Mouse (Mus musculus): ENCODE measurements around the gene Stau1.
"Not testable (repeated sequence)": the region's sequence is repeated elsewhere in the genome, so short reads cannot be mapped to it uniquely, and the experiment has no call there.

The Stau1 gene

DNA sequence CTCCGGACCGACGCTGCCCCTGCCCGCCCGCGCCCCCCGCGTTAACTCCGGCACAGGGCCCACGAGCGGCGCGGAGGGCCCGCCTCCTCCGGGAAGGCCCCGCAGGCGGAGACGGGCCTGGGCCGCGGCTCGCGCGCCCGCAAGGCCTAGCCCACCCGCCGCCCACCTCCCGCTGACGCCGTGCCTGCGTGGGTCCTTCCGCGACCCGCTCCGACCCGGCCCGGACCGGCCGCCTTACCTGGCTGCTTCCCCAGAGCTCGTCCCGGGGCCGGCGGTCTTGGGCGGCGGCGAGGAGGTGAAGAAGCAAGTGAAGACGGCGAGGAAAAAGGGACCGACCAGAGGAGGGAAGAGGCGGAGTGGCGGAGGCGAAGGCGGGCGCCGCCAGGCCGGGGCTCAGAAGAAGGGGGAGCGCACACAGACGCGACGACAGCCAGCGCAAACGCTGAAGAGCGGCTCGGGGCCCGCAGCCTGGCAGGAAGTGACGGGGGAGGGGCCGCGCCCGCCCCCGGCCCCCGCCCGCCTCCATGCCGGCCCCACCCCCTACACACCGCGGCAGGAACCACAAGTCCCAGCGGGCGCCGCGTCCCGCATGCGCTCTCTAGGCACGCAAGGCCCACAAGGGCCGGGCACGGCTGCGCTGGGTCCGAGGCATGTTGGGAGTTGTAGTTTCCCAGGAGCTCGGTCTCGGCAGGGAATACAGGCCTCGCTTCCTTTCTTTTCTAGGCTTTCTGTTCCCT is at the start of gene Stau1:
TSS of gene Stau1 (minus strand) at position 504 of the 737 bp plus-strand sequence.
- peak; percentile 99 for DNase-seq (ENCODE audit: low read depth)

DNA sequence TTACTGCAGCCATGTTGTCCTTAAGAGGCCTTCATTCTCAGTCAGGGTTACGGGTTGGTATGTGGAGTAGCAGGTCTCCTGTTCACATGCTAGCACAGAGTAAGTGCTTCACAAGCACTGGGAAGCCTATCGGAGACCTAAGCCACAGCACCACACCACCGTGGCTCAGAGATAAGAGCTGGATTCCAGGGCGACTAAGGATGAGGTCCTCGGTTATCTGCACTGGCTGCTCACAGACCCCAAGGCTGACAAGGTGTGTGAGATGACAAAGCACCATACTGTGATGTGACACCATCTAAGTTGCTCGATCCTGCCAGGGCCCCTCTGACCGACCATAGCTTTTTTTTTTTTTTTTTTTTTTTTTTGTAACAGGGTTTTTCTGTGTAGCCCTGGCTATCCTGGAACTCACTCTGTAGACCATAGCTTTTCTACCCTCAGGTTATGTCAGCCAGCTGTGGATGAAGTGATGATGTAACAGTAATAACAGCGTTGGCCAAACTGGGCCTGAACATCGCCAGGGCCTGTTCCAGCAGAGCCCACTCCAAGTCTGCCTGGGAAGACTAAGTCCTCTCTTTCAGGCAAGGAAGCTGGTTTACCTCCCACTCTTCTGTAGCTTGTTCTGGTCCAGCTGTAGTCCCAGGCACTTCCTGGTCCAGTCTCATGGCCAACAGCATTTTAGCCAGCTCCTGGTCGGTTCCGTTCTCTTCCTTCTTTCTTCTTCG is 47.5 kb upstream of the Stau1 start:
- DNase-seq (ENCODE audit: low read depth), result no peak

DNA sequence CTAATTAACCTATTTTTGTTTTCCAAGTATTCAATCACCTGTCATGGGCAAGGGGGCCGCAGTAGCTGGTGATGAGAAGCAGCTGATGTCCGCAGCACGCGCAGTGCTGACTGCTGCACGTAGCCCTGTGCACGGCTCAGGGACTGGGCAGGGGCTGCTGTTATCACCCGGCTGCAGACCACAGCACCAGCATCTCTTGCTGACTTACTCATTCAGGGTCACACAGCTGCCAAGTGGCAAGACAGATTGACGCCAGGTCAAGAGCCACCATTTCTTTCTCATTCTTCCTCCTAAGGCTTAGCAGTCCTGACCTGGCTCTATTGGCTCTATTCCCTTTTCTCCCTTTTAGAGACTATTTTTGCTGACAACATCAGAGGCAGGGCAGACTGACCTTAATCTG is 43.3 kb upstream of the Stau1 start:
- DNase-seq (ENCODE audit: low read depth), result no peak

DNA sequence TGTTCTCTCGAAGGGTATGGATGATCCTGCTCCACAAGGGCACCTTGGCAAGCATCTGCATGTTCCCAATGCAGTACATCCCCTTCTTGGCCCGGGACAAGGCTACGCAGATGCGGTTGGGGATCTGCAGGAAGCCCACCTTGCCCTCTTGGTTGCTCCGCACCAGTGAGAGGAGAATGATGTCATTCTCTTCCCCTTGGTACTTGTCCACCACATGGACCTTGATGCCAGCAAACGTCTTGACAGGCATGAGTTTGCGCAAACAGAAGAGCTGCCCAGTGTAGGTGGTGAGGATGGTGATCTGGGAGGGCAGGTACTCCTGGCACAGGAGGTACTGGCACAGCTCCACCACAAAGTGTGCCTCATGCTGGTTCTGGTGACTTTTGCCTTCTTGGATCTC is 42.6 kb upstream of the Stau1 start:
- DNase-seq (ENCODE audit: low read depth), result no peak

DNA sequence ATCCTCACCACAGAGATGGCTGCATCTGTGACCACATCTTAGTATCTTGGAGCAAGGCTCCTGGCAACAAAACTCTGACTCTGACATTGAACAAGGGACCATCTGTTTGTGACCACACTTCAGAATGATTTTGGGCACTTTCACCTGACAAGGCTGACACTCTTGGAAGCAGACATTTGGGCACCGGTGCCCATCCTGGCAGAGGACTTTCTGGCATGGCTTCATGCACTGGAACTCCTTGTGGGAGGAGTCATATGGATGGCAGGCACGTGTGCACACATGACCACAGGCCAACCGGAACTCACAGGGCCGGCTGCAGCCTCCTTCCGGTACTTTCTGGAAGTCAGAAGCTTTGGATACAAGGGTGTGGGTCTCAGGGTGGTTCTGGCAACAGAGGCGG is 42.2 kb upstream of the Stau1 start:
- DNase-seq (ENCODE audit: low read depth), result no peak

DNA sequence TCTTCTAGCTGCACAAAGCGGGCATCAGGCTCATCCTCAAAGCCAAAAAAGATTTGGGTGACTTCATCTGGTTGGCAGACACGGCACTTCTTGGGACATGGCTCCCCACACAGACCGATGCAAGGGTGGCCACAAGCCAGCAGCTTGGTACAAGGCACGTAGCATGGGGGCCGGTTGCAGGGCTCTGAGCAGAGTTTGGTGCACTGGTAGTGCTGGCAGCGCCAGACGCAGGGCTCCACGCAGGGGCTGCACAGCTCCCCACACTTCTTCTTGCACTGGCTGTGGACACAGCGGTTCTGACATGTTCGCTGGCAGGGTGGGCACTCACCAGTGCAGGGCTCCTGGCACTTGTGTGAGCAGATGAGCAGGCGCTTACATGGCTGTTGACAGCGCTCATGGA is 41.6 kb upstream of the Stau1 start:
- DNase-seq (ENCODE audit: low read depth), result no peak

DNA sequence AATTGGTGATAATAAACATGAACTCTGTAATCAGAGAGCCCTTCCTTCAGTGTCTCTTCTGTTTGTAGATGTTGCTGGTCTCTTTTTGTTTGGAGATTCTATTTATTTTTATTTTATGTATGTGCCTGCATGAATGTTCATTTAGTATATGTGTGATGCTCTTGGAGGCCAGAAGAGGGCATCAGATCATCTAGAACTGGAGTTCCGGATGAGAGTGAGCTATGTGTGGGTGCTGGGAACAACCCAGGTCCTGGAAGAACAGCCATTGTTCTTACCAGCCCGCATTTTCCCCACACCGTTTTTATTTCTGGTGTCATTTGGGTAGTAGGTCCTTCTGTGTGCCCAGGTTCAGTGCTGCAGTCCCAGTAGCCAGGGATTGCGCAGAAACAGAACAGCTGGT is 34.4 kb upstream of the Stau1 start:
- no peak for DNase-seq (ENCODE audit: low read depth)

DNA sequence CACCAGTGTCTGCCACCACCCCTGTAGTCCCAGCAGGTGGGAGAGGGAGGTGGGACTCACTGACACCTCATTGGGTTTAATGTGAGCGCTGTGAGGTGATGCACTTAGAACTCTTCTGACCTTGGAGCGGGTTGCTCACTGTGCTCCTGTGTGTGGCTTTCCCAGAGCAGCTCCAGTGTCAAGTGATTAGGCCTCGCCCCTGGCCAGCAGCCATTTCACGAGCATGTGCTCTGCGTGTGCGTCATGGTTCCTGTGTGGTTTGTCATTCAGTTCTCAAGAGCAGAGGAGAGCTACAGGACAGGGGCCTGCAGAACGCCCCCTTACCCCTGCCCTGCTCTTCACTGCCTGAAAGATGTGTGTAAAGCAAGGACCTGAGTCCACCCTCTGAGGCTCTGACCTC is 32.5 kb upstream of the Stau1 start:
- DNase-seq (ENCODE audit: low read depth), result peak; percentile 38

DNA sequence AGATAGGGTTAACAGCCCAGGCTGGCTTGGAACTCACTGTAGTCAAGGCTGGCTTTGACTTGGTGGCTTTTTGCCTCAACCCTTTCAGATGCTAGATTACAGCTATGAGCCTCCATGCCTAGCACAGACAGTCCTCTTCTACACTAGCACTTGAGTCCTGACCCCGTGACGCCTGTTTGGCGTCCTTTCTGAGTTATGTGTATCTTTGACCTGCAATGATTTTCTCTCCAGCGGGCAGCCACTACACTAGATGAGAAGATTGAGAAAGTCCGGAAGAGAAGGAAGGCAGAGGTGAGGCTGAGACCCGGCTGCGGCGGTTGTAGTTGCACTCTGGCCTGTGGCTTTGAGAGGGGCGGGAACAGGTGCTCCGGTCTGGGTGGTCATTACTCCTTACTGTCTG is 23.3 kb upstream of the Stau1 start:
- DNase-seq (ENCODE audit: low read depth), result no peak

DNA sequence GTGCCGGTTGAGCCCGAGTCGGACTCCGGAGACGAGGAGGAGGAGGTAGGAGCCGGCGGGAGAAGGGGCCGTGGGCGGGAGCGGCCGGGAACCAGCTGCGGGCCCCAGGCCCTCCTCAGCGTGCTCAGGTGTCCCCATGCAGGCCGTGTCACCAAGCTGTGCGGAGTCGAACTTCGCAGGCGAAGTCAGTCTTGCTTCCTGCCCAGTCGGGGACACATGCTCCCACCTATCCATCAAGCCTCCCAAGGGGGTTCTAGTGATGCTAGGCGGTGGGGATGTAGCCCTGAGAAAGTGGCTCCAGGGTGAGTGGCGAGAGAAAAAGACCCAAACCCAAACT is 19.3 kb upstream of the Stau1 start:
- DNase-seq (ENCODE audit: low read depth), result no peak

DNA sequence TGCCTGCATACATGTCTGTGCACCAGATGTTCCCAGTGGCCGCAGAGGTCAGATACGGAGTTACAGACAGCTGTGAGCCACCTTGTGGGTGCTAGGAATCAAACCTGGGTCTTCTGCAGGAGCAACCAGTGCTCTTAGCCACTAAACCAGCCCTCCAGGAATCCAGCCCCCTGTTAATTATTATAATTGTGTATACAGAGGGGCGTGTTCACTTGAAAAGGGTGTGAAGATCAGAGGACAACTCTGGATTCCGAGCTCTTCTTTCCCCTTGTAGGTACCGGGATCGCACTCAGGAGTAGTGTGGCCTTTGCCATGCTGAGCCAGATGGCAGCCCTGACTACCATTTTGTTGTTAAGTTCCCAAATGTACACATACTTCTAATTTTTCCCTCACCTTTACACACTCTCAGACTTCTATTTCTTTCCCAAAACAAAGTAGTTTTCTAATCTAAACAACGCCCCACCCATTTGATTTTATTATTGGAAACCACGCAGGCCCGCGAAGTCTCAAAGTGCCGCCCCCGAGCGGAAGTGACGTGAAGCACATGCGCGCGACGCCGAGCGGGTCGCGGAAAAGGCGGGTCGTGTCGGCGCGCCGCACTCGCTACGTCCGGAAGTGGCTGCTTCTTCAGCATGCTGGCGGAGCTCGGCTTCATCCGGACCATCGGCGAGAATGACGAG is 18.7 kb upstream of the Stau1 start, which contains the start of gene Ddx27:
TSS of gene Ddx27 (plus strand) at position 492 of the 680 bp plus-strand sequence.
- DNase-seq (ENCODE audit: low read depth), result peak; percentile 96

DNA sequence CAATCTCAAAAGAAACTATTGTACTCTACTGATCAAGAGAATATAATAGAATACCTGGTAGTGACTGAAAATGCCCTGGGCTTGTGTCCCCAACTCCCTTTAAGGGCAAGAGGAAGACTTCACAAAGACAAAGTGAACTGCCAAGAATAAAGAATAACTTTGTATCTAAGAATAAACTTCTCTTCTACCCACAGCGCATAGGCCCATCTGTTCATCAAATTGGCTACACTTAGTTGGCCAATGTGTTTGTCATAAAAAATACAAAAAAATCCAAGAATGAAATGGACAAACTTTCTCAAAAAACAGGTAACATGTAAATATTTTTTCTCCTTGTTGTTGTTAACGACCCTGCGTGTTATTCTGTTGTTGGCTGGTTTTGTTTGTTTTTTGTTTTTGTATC is 14.4 kb upstream of the Stau1 start:
- DNase-seq (ENCODE audit: low read depth), result no peak

DNA sequence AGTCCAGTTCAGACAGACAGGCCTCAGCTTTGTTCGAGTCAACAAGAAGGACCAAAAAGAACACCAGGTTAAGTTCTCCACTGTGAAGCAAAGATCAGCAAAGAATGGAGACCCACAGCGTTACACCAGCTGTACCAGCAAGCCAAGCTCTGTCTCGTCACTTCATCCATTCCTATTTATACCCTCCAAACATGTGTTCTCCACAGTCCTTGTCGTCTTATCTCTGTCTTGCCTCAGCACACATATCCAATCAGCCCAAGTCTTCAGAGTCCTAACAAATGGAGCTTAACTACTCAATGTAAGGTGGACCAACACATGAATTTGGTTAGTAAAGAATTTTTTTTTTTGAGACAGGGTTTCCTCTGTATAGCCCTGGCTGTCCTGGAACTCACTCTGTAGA is 13.4 kb upstream of the Stau1 start:
- DNase-seq (ENCODE audit: low read depth), result no peak

DNA sequence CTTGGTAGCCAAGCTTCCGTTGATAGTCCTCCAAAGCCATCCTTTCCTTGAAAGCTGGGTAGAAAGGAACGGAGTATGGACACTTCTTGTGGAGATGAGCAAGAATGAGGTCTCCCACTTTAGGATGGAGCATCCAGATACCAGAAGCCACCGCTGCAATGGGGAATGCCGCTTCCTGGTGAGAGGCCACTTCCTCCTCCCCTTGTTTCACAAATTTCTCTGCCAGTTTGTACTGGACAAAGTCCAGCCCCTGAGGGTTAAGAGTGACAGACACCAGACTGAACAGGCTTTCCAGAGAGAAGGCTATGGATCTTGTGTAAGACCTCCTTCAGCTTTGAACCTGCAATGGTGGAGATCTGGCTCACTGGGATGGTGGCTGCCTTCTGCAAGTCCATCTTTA is 11.5 kb upstream of the Stau1 start:
- DNase-seq (ENCODE audit: low read depth), result not testable (repeated sequence)

DNA sequence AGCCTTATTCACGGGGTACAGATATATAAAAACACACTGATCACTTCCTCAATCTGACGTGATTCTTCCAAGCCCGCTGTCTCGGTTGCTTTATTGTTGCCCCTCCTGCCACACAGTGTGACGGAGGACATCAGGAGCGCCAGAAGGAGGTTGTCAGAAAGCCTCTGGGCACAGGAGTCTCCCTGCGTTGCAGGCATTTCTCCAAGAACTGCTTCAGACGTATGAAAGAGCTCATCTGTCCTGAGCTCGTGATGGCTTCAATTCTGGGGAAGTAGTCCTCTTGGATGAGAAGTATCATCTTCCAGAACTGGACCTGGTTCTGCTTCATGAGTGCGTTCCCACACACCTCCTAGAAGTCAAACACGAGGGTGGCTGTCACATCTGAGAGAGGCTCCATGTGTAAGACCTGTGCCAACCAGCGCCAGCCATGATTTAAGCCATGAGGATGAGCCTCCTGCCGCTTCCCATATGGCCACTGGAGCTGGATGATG is 10.9 kb upstream of the Stau1 start:
- no peak for DNase-seq (ENCODE audit: low read depth)

DNA sequence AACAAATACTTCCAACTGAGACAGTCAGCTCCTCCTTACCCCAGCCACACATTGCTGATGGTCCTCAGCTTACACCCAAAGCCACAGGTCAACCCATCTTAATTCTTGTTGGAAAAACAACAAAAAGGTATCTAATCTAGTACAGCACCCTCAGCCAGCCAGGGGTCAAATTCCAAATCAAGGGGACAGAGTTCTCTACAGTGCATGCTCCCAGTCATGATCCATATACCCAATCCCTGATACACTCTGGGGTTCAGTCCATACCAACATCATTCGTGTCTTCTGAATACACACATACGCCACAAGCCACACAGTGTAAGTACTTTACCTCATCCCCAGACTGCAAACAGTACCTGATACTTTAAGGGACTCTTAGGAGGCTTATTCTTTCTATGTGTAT is 10.3 kb upstream of the Stau1 start:
- no peak for DNase-seq (ENCODE audit: low read depth)

DNA sequence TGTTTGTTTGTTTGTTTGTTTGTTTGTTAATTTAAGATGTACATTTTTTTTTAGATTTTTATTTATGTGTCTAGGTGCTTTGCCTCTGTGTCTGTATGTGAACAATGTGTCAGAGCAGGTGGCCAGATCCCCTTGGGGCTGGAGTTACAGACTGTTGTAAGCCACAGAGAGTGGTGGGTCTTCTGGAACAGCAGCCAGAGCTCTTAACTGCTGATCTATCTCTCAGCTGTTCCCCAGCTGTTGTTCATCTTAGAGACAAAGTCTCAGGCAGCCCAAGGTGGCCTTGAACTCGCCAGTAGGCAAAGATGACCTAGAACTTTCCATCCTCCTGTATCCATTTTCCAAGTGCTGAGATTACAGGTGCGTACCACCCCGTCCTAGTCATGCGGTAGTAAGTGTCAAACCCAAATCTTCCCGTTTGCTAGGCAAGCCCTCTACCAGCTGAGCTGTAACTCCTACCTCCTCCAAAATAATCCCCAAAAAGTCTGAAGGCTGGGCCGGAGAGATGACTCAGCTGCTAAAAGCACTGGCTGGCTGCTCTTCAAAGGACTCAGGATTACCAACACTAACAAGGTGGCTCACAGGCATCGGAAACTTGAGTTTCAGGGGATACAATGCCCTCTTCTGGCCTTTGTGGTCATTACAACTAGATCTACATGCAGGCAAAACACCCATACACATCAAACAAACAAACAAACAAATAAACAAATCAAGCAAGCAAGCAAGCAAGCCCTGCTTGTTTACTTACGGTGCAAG is 8.2 kb upstream of the Stau1 start:
- DNase-seq (ENCODE audit: low read depth), result peak; percentile 89

DNA sequence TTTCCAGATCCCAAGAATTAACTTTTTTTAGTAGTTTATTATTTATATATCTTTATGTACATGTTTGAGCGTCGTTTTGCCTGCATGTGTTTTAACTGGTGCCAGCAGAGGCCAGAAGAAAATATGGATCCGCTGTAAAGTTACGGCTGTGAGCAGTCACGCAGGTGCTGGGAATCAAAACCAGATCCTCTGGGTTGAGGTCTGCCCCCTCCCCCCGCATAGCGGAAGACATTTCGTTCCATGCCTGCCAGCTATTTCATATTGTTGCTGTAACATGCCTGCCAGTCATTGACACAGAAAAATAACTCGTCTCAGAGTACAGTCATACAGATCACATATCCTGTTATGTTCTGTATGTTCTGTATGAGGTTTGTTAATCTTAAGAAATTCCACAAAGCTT is 5.4 kb upstream of the Stau1 start:
- DNase-seq (ENCODE audit: low read depth), result peak; percentile 70

DNA sequence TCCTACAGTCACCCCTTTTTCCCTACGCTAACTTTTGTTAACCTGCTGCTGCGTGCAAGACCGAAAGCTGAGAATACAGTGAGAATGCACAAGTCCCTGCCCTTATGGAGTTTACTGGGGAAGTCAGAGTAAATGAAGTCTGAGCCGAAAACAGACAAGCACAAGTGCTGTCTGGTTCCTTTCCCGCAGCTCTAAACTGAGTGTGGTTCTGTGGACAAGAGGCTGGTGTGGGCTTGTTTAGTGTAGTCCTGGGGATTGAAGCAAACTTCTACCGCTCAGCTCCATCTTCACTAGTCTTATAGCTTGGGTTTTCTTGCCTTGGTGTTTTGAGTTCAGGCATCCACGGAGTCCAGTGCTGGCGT is 415 bp upstream of the Stau1 start:
- DNase-seq (ENCODE audit: low read depth), result no peak

DNA sequence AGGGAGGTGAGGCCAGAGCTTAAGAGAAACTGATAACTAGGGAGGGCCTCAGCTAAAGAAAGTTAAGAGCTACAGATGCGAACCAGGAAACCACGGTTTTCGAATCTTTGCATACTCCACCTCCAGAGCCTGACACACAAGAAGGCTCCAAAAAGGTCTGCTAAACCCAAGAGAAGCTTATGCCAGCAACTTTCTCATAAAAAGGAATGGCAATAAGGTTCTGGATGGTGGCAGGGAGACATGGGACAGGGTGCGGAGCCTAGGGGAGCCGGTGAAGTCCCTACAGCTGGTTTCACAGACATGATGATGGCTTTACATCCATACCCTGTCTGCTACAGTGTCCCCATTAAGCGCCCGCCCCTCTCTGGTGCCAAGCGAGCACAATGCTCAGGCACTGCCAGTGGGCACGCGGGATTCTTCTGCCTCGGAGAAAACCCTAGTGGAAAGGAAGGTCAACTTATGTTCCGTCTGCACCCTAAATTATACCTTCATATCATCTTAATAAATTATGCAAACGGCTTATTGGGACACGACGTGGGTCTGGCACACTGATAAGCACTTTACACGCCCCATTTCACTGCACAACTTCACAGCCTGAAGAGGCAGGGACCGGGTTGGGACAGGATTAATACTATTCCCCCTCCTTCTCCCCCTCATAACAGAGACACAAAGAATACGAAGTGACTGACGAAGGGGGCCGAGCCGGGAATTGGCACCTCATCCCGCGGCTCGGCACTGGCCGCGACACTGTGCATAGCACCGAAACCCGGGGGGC is 891 bp downstream of the Stau1 start:
- peak; percentile 22 for DNase-seq (ENCODE audit: low read depth)

DNA sequence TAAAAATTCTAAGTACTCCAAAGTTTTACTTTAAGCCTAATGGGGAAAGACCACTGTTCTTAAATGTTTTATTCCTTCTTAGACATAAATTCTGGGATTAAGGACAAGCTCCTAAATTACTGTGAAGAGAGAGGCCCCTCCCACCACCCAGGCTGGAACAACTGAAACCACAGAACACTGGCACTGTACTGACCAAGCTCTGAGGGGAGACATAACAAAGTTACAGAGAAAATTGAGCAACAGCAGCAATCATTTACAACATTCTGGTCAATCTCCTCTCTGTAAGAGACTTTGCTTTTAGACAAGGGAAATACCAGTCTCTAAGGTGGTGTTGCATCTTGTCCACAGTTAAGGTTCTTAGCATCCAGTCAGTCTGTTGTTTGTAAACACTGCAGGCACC is 4.2 kb downstream of the Stau1 start:
- DNase-seq (ENCODE audit: low read depth), result peak; percentile 76

DNA sequence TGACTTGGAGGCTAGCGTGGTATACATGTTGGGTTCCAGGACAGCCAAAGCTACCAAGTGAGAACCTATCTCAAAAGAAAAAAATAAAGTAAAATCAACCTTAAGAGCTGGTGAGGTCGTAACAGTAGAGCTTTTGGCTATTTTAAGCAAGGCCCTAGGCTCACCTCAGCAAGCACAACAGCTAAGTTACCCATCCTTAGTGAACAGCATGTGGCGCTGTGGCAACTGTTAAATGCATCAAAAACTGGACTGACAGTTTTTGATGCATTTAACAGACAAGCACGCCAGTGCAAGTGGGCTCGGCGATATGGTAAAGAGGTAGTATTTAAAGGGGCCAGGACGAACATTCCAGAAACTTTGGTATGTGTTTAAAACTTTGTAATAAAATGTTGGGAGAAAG is 5.2 kb downstream of the Stau1 start:
- DNase-seq (ENCODE audit: low read depth), result no peak

Measured in NIH3T3 (cell line).